Mouse (Mus musculus) left cerebral cortex, adult 6 months (tissue): Measurements from ENCODE around the gene Pla2g1b. TPM values are rescaled to one million over a fixed set of nuclear protein-coding genes. Genes with fewer than 3 reads are reported as not detected.

ENCODE experiments used
- long read RNA-seq, 2 experiments: library from polyadenylated mRNA; unstranded; transcript quantifications; one replicate each; pipeline ENCODE4 v2.0.0; 2019 to 2020
- polyA plus RNA-seq: library from polyadenylated mRNA; unstranded; fragments of <200 nt; fragmentation: Nextera tagmentation; gene quantifications from 2 replicates; pipeline ENCODE4 v1.2.3, GENCODE M21; 2021

The Pla2g1b gene
- polyA plus RNA-seq: not detected in 2 replicates
- long read RNA-seq, experiment 1: 0 reads
- long read RNA-seq, experiment 2: 0 reads

DNA sequence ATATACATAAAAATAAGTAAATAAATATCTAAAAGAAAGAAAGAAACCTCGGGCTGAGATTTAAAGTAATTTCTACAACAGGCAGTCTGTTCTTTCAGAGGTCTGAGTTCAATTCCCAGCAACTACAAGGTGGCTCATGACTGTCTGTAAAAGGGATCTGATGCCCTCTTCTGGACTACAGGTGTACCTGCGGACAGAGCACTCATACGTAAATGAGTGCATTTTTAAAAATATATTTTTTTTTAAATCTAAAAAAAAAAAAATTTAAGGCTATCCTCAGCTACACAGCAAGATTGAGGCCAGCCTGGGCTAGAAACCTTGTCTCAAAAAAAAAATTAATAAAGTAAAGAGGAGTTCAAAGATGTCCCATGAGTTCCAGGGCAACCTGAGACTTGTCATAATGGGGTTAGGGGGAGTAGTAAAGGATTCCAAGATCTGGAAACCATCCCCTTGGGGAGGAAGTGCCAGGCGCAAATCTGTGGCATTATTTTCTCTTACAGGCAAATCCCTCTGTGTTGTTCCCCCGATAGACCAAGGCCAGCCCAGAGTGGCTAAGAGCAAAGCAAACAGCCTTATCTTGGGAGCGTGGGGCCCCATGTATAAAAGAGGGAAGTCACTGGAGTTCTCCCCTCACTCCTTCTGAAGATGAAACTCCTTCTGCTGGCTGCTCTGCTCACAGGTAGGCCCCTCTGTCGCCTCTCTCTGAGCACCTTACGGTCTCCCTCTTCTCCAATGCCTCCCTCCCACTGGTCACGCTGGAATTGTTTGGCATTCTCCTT is at the start of gene Pla2g1b:
Gene Pla2g1b (plus strand): TSS at position 621 of the 779 bp plus-strand sequence.

DNA sequence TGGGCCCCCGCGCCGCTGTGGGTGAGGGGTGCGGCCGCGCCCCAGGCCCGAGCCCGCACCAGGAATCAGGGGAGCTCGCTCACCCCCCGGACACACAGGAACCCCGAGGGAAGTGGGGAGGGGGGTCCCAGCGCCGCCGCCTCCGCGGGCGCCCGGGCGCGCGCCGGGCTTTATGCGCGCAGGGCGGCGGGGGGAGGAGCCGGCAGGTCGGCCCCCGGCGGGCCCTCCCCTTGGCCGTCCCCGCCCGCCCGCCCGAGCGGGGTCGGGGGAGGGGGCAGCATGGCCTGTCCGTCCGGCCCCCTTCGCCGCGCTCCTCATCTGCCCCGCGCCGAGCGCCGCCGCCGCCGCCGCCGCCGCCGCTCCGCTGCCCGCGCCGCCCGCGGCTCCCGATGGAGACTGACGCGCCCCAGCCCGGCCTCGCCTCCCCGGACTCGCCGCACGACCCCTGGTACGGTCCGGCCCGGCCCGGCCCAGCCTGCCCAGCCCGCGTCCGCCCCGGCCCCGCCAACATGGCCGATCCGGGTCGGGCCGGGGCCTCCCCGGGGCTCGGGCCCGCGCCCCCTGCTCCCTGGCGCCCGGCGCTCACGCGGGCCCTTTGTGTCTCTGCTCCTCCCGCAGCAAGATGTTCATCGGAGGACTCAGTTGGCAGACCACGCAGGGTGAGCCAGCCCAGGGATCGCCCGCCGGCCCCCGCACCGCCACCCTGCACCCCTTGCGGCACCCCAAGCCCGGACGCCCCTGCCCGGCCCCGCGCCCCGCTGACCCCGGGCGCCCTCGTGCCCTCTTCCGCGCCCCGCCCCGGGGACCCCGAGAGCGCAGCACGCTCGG is 36.5 kb upstream of the Pla2g1b start, which contains the start of gene Msi1:
Gene Msi1 (plus strand): TSS at position 241 of the 828 bp plus-strand sequence.

DNA sequence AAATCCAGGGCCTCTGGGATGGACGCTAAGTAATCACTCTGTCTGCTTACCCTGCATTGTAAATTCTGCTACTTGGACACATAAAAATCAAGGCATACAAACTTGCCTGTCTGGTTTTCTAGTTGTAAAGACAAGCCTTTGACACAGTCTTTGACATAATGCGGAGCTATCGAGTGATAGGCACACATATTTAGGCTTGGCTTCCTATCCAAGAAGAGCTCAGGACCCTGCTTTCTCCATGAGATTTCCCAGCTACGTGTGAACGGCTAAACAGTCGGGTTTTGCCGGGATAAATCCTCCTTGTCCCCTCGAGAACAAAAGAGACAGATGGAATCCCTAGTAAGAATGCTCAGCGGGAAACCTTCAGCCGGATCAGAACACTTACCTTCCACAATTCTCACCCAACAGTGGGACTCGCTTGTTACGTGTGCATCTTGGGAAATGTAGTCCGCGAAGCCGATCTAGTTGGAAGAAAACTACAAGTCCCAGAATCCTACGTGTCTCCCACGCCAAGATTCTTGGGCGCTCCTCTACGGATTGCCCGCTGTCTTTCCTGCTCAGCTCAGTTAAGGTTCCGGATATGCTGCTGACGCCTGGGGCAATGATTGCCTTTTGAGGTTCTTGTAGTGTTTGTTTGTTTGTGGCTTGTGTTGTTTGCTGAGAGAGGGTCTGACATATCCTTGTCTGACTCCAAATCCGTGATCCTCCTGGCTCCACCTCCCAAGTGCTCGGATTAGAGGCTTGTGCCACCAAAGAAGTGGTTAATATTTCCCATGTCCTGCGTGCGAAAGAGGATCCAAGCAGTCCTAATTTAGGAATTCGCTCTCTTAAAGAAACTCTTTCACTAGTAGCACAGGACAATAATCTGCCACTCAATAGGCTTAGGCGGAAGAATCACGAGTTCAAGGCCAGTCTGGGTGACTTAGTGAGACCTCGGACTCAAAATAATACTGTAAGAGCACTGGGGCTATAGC is 18.2 kb downstream of the Pla2g1b start, which contains the start of gene Sirt4:
Gene Sirt4 (minus strand): TSS at position 779 of the 974 bp plus-strand sequence.

DNA sequence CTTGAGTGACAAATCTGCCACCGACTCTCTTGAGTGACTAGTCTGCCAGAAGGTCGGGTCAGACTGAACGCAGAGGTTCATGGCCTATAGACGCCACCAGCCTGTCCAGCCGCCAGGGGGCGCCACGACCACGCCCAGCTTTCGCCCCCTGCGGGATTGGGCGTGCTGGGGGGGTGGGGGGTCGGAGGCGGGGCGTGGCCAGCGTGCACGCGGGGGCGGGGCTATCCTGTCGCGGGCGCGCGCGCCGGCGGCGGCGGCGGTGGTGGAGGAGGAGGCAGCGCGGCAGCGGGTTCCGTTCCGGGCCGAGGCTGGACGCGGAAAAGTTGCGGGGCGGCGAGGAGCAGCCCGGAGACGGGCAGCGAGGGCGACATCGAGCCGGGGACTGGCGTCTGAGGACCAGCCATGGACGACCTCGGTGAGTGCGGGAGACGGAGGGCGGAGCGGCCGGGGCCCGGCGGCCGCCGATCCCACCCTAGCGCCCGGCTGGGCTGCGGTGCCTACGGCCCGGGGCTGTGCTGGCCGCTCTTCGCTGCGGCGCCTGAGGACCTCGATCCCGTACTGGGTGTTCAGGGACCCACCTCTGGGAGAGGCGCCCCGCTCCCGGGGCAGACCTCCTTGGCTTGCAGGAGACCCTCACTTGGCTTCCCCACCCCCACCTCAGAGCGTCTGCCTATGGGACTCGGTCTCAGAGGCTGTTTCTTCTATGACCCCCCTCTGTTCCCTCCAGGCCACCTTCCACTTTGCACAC is 40.6 kb downstream of the Pla2g1b start, which contains the start of gene Pxn:
Gene Pxn (plus strand): TSS at position 223 of the 748 bp plus-strand sequence.

Other genes with a start within 250 kb of the Pla2g1b start
- 299 and 371 TPM in 2 replicates for gene Pop5, start 230.4 kb upstream of the Pla2g1b start, polyA plus RNA-seq
- 40.8 and 113 TPM in 2 replicates for gene Rnf10, start 193.4 kb upstream of the Pla2g1b start, polyA plus RNA-seq
- gene Coq5, start 186.6 kb upstream of the Pla2g1b start, polyA plus RNA-seq: 60.9 and 61.8 TPM in 2 replicates
- 244 and 368 TPM in 2 replicates for gene Dynll1, start 165.3 kb upstream of the Pla2g1b start, polyA plus RNA-seq
- gene Srsf9, start 139.1 kb upstream of the Pla2g1b start, polyA plus RNA-seq: 32.5 and 32.9 TPM in 2 replicates
- gene Gatc, start 125.1 kb upstream of the Pla2g1b start, polyA plus RNA-seq: 18.1 and 25.7 TPM in 2 replicates
- gene Triap1, start 125.0 kb upstream of the Pla2g1b start, polyA plus RNA-seq: 44.5 and 49.4 TPM in 2 replicates
- gene Cox6a1, start 117.3 kb upstream of the Pla2g1b start, polyA plus RNA-seq: 2,696 and 2,945 TPM in 2 replicates
- gene Msi1, start 36.7 kb upstream of the Pla2g1b start, polyA plus RNA-seq: 4.7 and 17.8 TPM in 2 replicates
- 6.8 and 8.8 TPM in 2 replicates for gene Sirt4, start 18.5 kb downstream of the Pla2g1b start, polyA plus RNA-seq
- 3.8 and 8.2 TPM in 2 replicates for gene Pxn, start 40.4 kb downstream of the Pla2g1b start, polyA plus RNA-seq
- 640 and 793 TPM in 2 replicates for gene Rplp0, start 93.2 kb downstream of the Pla2g1b start, polyA plus RNA-seq
- 15.5 and 19.1 TPM in 2 replicates for gene Gcn1l1, start 99.0 kb downstream of the Pla2g1b start, polyA plus RNA-seq
- gene Rab35, start 165.6 kb downstream of the Pla2g1b start, polyA plus RNA-seq: 7.6 and 10.2 TPM in 2 replicates